Mouse (Mus musculus) stomach, embryonic 15.5 days (tissue): ENCODE data around the gene Fyn. TPM values are rescaled to one million over a fixed set of nuclear protein-coding genes. Genes with fewer than 3 reads are reported as not detected.

ENCODE experiments used
- ATAC-seq: fragments of 200-750 bp; cut with Nextera tagmentation; 2 replicates; pipeline ENCODE4 v1.8.0; 2017; ENCODE audit warnings: low read depth, moderate number of reproducible peaks, moderate TSS enrichment; ENCODE audit not compliant: insufficient read depth, low FRiP score
- H3K27ac ChIP-seq: fragments of 300-500 bp; sonication (generic); 2 replicates; pipeline ENCODE4 v1.5.1; 2015; ENCODE audit warnings: mild to moderate bottlenecking, inconsistent platforms
- H3K27me3 ChIP-seq: fragments of 300-500 bp; sonication (generic); replicated peaks from 2 replicates; pipeline ENCODE4 v1.6.1; 2015; ENCODE audit warnings: inconsistent platforms
- H3K36me3 ChIP-seq: fragments of 300-500 bp; sonication (generic); 2 replicates; pipeline ENCODE4 v1.6.1; 2015; ENCODE audit warnings: inconsistent platforms
- H3K4me1 ChIP-seq: fragments of 300-500 bp; sonication (generic); 2 replicates; pipeline ENCODE4 v1.6.1; 2015; ENCODE audit warnings: inconsistent platforms
- H3K4me2 ChIP-seq: fragments of 300-500 bp; sonication (generic); 2 replicates; pipeline ENCODE4 v1.6.1; 2015; ENCODE audit warnings: mild to moderate bottlenecking, inconsistent platforms
- H3K4me3 ChIP-seq: fragments of 300-500 bp; sonication (generic); replicated peaks from 2 replicates; pipeline ENCODE4 v1.5.1; 2015; ENCODE audit warnings: inconsistent platforms
- H3K9ac ChIP-seq: fragments of 300-500 bp; sonication (generic); 2 replicates; pipeline ENCODE4 v1.6.1; 2015; ENCODE audit warnings: inconsistent platforms
- H3K9me3 ChIP-seq: fragments of 300-500 bp; sonication (generic); 2 replicates; pipeline ENCODE4 v1.6.1; 2016; ENCODE audit warnings: inconsistent platforms
- WGBS: fragments of 180-500 bp; shearing (Covaris S2); methylation state at CpG from one replicate; pipeline ENCODE4 v1.1.7; 2015; 5-methylcytosine and 5-hydroxymethylcytosine counted together
- polyA plus RNA-seq: library from polyadenylated mRNA; unstranded; fragments of >200 nt; fragmentation: Nextera tagmentation; extraction: Ambion mirVana; gene quantifications from 2 replicates; pipeline ENCODE4 v1.2.1, GENCODE M21; 2015

The Fyn gene
- polyA plus RNA-seq, 1 experiment from 2014 or later = 22.1 TPM

DNA sequence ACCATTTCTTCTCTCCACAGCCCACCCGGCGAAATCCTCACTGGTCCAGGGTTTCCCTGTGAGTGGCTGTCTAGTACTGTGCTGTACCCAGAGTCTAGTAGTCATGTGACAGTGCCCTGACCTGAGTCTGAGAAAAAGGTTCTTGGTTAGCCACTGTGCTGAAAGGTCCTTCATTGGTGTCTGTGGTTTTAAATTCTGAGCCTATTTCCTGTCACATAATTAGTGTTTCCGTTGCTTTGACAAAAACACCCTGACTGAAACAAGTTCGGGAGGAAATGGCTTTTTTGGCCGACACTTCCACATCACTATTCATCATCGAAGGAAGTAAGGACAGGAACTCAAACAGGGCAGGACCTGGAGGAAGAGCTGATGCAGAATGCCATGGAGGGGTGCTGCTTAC is 33.8 kb downstream of the Fyn start:
- no peaks in the 10 kb centered on the region for H3K36me3 ChIP-seq
- H3K4me1 ChIP-seq = 0 out of 2 replicates have a peak, but pooled peaks cover 8% of the 10 kb centered on the region
- no peak for ATAC-seq
- no peak overlapping the region for H3K4me2 ChIP-seq
- no peaks in the 10 kb centered on the region for H3K27me3 ChIP-seq
- no peak overlapping the region for H3K27ac ChIP-seq
- 72% methylated on average over 6 of the region's 6 CpGs for WGBS
- no peaks in the 10 kb centered on the region for H3K9me3 ChIP-seq
- H3K4me3 ChIP-seq = no peak overlapping the region
- H3K9ac ChIP-seq = no peak overlapping the region

DNA sequence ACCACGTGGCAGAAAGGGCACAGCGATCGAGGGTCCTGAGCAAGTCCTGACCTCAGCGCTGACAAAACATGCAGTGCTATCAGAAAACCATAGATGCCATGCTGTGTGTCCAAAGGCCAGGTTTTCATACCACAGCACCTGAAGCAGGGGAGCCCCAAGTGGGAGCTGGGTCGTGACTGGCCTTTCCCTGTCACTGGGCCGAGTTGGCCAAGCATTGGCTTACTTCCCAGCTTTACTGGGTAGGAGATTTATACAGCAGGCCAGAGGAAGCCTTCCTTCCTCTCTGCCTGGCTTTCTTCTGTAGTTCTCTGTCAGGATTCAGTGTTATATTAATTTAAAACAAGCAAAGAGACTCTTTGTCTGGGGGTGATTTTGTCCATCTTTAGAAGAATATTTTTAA is 35.1 kb downstream of the Fyn start:
- Histone ChIP-seq H3K4me2 (no peak overlapping the region), H3K36me3 (no peaks in the 10 kb centered on the region), H3K9ac (no peak overlapping the region), H3K27ac (no peak overlapping the region), H3K4me1 (0 out of 2 replicates have a peak, but pooled peaks cover 6% of the 10 kb centered on the region), H3K27me3 (no peaks in the 10 kb centered on the region), H3K4me3 (no peak overlapping the region), H3K9me3 (no peaks in the 10 kb centered on the region)
- ATAC-seq = no peak
- 82% methylated on average over 6 of the region's 6 CpGs for WGBS

DNA sequence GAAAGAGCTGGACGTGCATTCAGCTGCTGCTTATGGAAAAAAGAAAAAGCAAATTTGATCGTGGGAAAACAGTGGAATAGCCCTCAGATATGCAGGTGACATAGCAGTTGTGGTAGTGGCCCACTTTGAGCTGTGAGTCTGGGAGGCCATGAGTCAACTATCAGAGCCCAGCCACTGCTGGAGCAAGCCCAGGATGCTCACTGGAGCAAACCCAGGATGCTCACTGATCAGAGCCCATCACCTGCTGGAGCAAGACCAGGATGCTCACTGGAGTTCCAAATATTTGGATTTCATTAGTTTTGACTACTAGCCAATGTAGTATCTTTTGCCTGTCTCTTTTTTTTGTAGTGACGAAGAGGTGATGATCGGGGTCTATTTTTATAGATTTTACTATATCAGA is 35.5 kb downstream of the Fyn start:
- H3K4me2 ChIP-seq = no peak overlapping the region
- WGBS = 89% methylated on average over 4 of the region's 4 CpGs
- H3K9me3 ChIP-seq = no peaks in the 10 kb centered on the region
- no peaks in the 10 kb centered on the region for H3K36me3 ChIP-seq
- no peak overlapping the region for H3K27ac ChIP-seq
- no peak for ATAC-seq
- no peaks in the 10 kb centered on the region for H3K27me3 ChIP-seq
- H3K4me1 ChIP-seq = 0 out of 2 replicates have a peak, but pooled peaks cover 6% of the 10 kb centered on the region
- no peak overlapping the region for H3K9ac ChIP-seq
- H3K4me3 ChIP-seq = no peak overlapping the region

DNA sequence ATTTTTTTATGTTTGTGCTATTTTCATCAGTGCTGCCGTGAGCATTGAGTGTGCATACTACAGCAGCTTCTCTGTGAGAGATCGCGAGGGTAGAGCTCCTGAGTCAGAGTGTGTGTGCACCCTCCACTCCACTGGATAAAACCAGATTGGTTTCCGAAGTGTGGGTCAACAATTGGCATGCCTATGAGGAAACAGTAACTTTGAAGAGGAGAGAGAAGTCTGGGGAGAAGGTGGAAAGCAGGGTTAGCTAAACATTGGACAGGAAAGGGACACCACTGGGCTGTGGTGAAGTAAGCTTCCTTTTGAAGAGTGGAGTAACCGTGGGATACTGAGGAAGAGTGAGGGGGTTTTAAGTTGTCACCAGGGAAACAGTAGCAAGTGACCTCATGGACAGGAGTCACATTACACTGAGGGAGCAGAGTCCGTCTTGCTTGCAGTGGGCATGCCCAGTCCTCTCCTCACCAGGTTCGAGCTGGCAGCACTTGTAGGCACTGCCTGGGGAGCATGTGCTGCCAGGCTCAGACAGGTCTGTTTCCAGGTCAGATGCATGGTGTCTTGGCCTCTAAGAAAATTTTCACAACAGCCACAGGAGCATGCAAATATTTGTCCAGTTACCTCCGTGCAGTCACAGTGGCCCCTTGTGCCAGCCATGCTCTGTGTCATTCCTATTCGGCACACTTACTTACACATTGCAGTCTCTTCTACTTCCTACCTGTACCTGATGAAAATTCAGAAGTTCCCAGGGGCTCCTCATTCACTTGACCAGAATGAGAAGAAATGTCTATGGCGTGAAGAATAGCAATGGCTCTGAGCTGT is 37.5 kb downstream of the Fyn start:
- 62% methylated on average over 10 of the region's 10 CpGs for WGBS
- ATAC-seq = peak; percentile 65

DNA sequence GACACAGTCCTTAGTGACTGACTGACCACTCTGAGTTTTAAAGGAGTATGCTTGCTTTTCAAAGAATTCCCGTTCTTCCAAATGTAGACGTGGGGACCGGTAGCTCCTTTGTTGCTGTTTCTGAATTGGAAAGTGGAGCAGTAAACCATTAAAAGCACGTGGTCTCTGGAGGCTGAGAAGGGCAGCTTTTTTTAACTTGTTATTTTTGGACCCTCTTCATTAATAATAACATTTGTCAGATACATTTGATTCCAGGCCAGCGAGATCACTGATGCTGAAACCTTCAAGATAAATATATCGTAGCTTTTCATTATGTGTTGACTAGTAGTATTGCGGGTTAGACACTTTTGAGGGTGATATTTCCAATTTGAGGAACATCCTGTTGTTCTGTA is 38.1 kb downstream of the Fyn start:
- H3K4me2 ChIP-seq = no peak overlapping the region
- 0 out of 2 replicates have a peak, but pooled peaks cover 9% of the 10 kb centered on the region for H3K4me1 ChIP-seq
- H3K36me3 ChIP-seq = no peaks in the 10 kb centered on the region
- ATAC-seq = no peak
- H3K27me3 ChIP-seq = no peaks in the 10 kb centered on the region
- H3K9me3 ChIP-seq = no peaks in the 10 kb centered on the region
- 53% methylated on average over 7 of the region's 7 CpGs for whole genome bisulfite sequencing
- H3K27ac ChIP-seq = no peak overlapping the region
- H3K4me3 ChIP-seq = no peak overlapping the region
- H3K9ac ChIP-seq = no peak overlapping the region

More for the DNA sequence above, 37.5 kb downstream of the Fyn start:
- H3K27me3 ChIP-seq = no peaks in the 10 kb centered on the region
- no peak overlapping the region; the same call in 1 of the 2 replicates for H3K27ac ChIP-seq
- no peak overlapping the region for H3K4me2 ChIP-seq
- no peak overlapping the region for H3K9ac ChIP-seq
- H3K36me3 ChIP-seq = no peaks in the 10 kb centered on the region
- no peaks in the 10 kb centered on the region for H3K9me3 ChIP-seq
- 0 out of 2 replicates have a peak, but pooled peaks cover 9% of the 10 kb centered on the region for H3K4me1 ChIP-seq
- no peak overlapping the region for H3K4me3 ChIP-seq

DNA sequence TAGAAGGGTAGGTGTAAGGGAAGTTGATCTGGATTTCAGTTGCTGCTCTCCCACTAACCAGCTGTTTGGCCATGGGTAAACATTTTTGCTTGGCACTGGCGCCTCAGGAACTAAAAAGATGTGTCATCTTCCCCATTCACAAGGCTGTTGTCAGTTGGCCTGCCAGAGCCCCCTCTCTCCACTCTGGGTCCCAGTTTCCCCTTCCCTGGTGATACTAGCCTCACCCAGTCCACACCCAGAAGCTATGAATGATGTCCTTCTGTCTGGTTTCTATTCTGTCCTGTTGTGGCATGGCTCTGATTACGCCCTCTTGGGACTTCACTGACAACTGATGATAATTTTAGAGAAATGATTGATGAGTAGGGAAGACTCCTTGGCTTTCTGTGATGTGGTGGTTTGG is 38.9 kb downstream of the Fyn start:
- H3K27ac ChIP-seq = no peak overlapping the region
- H3K27me3 ChIP-seq = no peaks in the 10 kb centered on the region
- no peak overlapping the region for H3K9ac ChIP-seq
- no peak overlapping the region for H3K4me2 ChIP-seq
- H3K36me3 ChIP-seq = no peaks in the 10 kb centered on the region
- 94% methylated on average over 2 of the region's 2 CpGs for WGBS
- no peak for ATAC-seq
- no peaks in the 10 kb centered on the region for H3K9me3 ChIP-seq
- H3K4me3 ChIP-seq = no peak overlapping the region
- H3K4me1 ChIP-seq = 0 out of 2 replicates have a peak, but pooled peaks cover 9% of the 10 kb centered on the region

DNA sequence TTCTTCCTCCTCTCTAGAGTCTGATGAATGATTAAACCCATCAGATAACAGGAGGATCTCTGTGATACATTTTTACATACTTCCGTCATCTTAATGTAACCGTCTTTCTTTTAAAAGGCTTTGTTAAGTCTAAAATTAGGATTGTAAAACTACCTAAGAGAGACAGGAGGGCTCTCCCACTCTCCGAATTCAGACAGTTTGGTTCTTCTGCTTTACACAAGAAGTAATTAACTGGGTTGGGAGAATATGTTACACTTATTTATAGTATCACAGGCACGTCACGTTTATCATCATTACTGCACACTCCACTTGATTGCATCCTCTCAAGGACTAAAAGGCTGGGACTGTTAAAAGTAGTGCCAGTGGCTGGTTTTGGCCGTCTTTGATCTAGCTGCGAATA is 40.9 kb downstream of the Fyn start:
- ATAC-seq = no peak
- H3K36me3 ChIP-seq = no peaks in the 10 kb centered on the region
- no peaks in the 10 kb centered on the region for H3K9me3 ChIP-seq
- no peak overlapping the region for H3K4me2 ChIP-seq
- H3K9ac ChIP-seq = no peak overlapping the region
- no peak overlapping the region for H3K4me3 ChIP-seq
- H3K27me3 ChIP-seq = no peaks in the 10 kb centered on the region
- 56% methylated on average over 7 of the region's 7 CpGs for WGBS
- H3K27ac ChIP-seq = no peak overlapping the region
- 0 out of 2 replicates have a peak, but pooled peaks cover 9% of the 10 kb centered on the region for H3K4me1 ChIP-seq

DNA sequence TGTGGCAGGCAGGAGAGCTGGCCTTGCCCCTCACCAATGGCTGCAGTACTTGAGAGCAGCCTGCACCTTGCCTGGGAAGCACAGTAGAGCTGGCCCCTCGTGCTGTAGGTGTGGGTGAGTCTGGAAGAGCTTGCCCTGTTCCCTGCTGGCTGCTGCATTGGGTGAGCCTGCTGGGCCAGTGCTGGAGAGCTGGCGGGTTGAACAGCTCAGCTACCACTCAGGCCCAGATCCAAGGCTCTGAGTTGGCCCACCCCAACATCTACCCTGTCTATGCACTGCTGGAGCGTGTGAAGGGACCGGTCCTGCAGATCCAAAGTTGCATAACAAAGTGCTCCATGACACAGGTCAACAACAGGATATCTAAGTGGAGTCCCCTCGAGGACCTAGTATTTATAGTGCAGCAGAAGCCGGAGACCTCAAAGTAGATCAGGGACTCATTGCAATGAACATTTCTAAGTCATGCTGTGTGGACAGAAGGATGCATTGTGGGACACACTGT is 41.5 kb downstream of the Fyn start:
- H3K9me3 ChIP-seq = no peaks in the 10 kb centered on the region
- no peak overlapping the region for H3K9ac ChIP-seq
- WGBS = 79% methylated on average over 6 of the region's 6 CpGs
- 0 out of 2 replicates have a peak, but pooled peaks cover 9% of the 10 kb centered on the region for H3K4me1 ChIP-seq
- no peak overlapping the region for H3K4me3 ChIP-seq
- H3K4me2 ChIP-seq = no peak overlapping the region
- no peaks in the 10 kb centered on the region for H3K36me3 ChIP-seq
- no peak overlapping the region for H3K27ac ChIP-seq
- H3K27me3 ChIP-seq = no peaks in the 10 kb centered on the region
- peak; percentile 40; the same call in 1 of the 2 replicates for ATAC-seq

DNA sequence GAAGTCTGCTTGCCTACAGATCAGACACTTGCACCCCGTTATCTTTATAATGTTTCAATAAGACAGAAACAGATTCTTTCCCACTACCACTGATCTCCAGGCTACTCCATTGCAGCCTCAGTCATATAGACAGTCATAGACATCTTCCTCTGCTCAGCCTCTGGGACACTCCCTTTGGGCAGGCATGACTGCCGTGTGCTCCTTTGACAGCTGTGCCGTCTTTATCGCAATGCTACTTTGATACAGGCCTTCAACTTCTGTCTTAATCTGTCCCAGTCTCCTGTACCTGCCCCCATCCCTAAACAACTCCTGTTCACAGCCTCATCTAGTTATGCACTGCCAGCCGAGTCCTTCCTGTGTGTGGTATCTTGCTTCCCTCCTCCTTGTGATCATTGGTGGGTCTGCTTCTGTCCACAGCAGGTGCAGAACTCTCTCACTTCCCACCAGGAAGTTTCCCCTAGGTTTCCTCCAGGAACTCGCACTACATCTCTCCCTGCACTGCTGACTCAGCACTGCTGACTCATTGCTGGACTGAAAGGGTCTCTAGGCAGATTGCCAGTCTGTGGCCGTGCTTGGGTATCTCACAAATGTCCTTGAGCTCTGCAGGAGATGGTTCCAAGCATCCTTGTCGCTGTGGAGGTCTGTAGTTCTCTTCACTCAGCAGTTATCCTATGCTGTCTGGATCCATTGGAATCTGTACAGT is 43.4 kb downstream of the Fyn start:
- Histone ChIP-seq H3K27ac (no peak overlapping the region), H3K27me3 (no peaks in the 10 kb centered on the region), H3K4me2 (no peak overlapping the region), H3K9ac (no peak overlapping the region), H3K36me3 (no peaks in the 10 kb centered on the region), H3K9me3 (no peaks in the 10 kb centered on the region), H3K4me1 (0 out of 2 replicates have a peak, but pooled peaks cover 3% of the 10 kb centered on the region), H3K4me3 (no peak overlapping the region)
- WGBS = 66% methylated on average over 8 of the region's 8 CpGs
- ATAC-seq = no peak

DNA sequence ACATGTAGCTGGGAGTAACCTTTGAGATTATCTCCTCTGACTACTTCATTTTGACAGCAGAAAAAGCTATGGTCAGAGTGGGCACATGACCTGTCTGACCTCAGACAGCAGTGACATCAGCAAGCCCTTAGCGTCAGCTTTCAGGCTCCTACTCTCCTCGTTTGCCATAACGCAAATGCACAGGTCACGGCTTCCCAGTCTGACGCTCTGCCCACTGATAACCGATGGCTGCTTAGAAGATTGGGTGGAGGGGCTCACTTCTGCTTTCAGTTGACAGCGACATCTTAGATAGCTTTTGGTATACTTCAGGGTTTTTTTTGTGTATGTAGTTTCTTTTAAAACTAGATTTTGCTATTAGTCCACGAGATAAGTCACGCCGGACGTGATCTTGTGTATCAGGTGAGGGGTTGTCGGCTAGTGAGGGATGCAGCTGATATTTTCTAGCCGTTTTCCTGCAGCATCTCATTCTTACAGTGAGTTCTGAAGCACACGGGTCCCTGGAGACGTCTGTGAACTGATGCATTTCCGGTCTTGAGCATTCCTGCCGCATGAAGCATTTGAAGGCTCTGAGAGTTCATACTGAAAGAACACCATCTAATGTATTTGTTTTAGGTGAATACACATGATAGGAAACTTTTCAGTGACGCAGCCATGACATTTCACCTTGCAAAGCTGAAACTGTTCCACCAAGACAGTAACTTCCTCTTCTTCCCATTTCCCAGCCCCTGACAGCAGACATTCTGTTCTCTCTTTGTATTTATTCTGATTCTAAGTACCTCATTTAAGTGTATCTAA is 44.4 kb downstream of the Fyn start:
- no peaks in the 10 kb centered on the region for H3K36me3 ChIP-seq
- H3K27ac ChIP-seq = no peak overlapping the region
- 62% methylated on average over 18 of the region's 18 CpGs for WGBS
- no peaks in the 10 kb centered on the region for H3K27me3 ChIP-seq
- H3K9ac ChIP-seq = no peak overlapping the region
- H3K9me3 ChIP-seq = no peaks in the 10 kb centered on the region
- no peak overlapping the region for H3K4me3 ChIP-seq
- ATAC-seq = no peak
- no peak overlapping the region for H3K4me2 ChIP-seq
- 0 out of 2 replicates have a peak, but pooled peaks cover 3% of the 10 kb centered on the region for H3K4me1 ChIP-seq

DNA sequence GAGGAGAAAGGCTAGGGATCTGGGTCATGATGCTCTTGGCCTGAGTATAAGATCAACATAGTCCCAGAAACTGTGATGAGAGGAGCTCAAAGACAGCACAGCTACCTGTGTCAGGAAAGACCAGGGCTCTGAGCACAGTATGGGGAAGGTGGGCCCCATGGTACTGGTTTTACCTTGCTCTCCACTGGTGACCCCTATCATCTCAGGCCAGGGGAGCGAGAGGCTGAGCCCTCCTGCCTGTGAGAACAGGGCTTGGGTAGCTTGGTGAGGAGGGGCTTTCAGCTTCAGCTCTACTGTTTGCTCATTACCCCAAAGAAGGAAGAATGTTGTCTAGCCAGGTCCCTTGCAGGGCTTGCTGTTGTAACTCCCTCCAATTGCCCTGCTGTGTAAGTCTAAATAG is 45.4 kb downstream of the Fyn start:
- Histone ChIP-seq H3K27ac (no peak overlapping the region), H3K36me3 (no peaks in the 10 kb centered on the region), H3K4me1 (0 out of 2 replicates have a peak, but pooled peaks cover 3% of the 10 kb centered on the region), H3K9ac (no peak overlapping the region), H3K27me3 (no peaks in the 10 kb centered on the region), H3K4me2 (no peak overlapping the region), H3K9me3 (no peaks in the 10 kb centered on the region), H3K4me3 (no peak overlapping the region)
- 100% methylated on average over 1 of the region's 1 CpGs for WGBS
- ATAC-seq = no peak
